Mouse (Mus musculus) brain, adult 10 weeks (tissue): ENCODE data around the gene Rdh19. TPM values are rescaled to one million over a fixed set of nuclear protein-coding genes. Genes with fewer than 3 reads are reported as not detected.

ENCODE experiments used
- polyA plus RNA-seq: library from polyadenylated mRNA; stranded (reverse); fragments of 350-450 nt; fragmentation: Illumina TruSeq; extraction: RNeasy Lipid Tissue Mini Kit (QIAGEN cat#74804); gene quantifications from one replicate; pipeline ENCODE4 v1.2.3, GENCODE M21; 2015; ENCODE audit warnings: low read depth, low replicate concordance

The Rdh19 gene
- not detected for polyA plus RNA-seq

DNA sequence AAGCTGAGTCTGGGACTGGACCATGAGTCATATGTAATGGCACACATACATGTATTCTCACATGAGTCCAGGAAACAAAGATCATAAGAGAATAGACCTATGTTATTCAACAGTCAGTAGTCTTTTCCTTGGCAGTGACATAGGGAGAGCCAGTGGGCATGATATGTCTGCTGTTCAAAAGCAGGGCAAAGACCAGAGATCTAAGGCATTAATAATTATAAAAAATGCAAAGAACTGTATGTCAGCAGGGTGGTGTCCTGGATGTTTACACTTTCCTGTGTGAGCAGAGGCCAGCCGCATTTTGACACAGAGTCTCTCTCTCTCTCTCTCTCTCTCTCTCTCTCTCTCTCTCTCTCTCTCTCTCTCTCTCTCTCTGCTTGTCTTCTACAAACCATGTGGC is at the start of gene Rdh19:
Gene Rdh19 (plus strand): TSS at position 301 of the 400 bp plus-strand sequence.

DNA sequence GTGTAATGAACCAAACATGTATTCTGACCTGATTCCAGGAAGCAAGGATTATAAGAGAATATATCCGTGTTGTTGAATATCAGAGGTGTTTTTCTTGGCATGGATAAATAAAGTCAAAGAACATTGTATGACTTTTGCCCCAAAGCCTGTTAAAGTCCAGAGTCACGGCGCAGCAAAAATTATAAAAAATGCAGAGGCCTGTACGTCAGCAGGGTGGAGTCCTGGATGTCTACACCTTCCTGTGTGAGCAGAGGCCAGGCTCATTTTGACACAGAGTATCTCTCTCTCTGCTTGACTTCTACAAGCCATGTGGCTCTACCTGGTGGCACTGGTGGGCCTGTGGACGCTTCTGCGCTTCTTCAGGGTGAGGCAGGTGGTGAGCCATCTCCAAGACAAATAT is 48.8 kb upstream of the Rdh19 start, which contains the start of gene Rdh16:
Gene Rdh16 (plus strand): TSS at position 262 of the 400 bp plus-strand sequence.

DNA sequence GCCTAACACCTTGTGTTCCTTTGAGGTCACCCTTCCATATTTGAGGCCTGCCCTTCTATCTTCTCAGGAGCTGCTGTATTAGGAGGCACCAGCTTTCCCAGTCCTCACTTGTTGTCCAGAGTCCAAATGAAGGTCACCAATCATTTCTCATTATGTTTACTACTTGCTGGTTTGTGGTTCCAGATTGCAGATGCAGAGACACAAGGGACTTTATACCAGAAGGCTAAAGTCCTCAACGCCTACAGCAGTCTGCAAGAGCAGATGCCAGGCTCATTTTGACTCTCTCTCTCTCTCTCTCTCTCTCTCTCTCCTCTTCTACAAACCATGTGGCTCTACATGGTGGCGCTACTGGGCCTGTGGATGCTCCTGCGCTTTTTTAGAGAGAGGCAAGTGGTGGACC is 16.5 kb downstream of the Rdh19 start, which contains the start of gene Rdh16f2:
Gene Rdh16f2 (plus strand): TSS at position 243 of the 400 bp plus-strand sequence.

DNA sequence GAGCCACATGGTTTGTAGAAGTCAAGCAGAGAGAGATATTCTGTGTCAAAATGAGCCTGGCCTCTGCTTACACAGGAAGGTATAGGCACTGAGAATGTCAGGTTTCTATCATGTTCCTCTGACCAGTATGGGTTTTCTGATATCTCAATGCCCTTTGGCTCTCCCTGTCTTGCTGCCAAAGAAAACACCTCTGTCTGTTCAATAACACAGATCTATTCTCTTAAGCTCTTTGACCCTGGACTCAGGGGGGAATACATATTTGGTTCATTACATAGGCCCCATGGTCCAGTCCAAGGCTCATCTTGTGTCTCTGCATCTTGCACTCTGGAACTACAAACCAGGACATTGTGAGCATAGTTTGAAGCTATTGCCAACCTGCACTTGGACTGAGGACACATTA is 38.9 kb downstream of the Rdh19 start, which contains the start of gene Rdh7:
Gene Rdh7 (minus strand): TSS at position 213 of the 400 bp plus-strand sequence.

DNA sequence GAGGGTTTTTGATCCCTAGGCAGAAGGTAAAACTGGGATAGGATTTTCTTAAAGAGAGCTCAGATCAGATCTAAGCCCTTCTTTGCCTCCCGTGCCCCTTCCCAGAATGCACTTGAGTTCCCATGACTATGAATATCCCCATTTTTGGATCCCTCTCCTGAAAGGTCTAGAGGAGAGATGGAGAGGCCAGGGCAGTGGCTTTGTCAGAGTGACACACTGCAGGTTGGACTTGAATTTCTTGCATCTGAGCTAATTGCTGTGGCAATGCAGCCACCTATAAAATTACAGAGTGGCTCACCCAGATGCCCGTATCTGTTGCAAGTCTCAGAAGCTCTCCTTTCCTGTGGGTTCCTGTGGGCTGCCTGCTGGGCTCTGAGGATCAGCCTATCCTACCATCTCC is 48.5 kb downstream of the Rdh19 start, which contains the start of gene Sdr9c7:
Gene Sdr9c7 (plus strand): TSS at position 301 of the 400 bp plus-strand sequence.

Other genes with a start within 250 kb of the Rdh19 start
- 158 TPM for gene Lrp1, start 228.8 kb upstream of the Rdh19 start, polyA plus RNA-seq
- 11.0 TPM for gene Stat6, start 206.9 kb upstream of the Rdh19 start, polyA plus RNA-seq
- gene Nemp1, start 183.0 kb upstream of the Rdh19 start, polyA plus RNA-seq, result 3.3 TPM
- 30.7 TPM for gene Nab2, start 181.4 kb upstream of the Rdh19 start, polyA plus RNA-seq
- 1.2 TPM for gene Myo1a, start 144.8 kb upstream of the Rdh19 start, polyA plus RNA-seq
- 23.1 TPM for gene Tac2, start 125.5 kb upstream of the Rdh19 start, polyA plus RNA-seq
- 4.3 TPM for gene Zbtb39, start 110.4 kb upstream of the Rdh19 start, polyA plus RNA-seq
- gene Gpr182, start 98.2 kb upstream of the Rdh19 start, polyA plus RNA-seq, result 0.59 TPM
- not detected for gene Rdh1, start 90.2 kb upstream of the Rdh19 start, polyA plus RNA-seq
- gene Rdh16f1, start 90.1 kb upstream of the Rdh19 start, polyA plus RNA-seq, result not detected
- gene Rdh9, start 73.5 kb upstream of the Rdh19 start, polyA plus RNA-seq, result 0.68 TPM
- 0.22 TPM for gene Rdh16, start 48.8 kb upstream of the Rdh19 start, polyA plus RNA-seq
- not detected for gene Rdh16f2, start 16.5 kb downstream of the Rdh19 start, polyA plus RNA-seq
- not detected for gene Rdh7, start 38.9 kb downstream of the Rdh19 start, polyA plus RNA-seq
- gene Sdr9c7, start 48.6 kb downstream of the Rdh19 start, polyA plus RNA-seq, result not detected
- gene Hsd17b6, start 157.7 kb downstream of the Rdh19 start, polyA plus RNA-seq, result not detected
- gene Prim1, start 165.2 kb downstream of the Rdh19 start, polyA plus RNA-seq, result 10.8 TPM
- gene Naca, start 185.6 kb downstream of the Rdh19 start, polyA plus RNA-seq, result 731 TPM
- gene Ptges3, start 209.0 kb downstream of the Rdh19 start, polyA plus RNA-seq, result 153 TPM
- gene Atp5b, start 233.3 kb downstream of the Rdh19 start, polyA plus RNA-seq, result 1,953 TPM
- 20.7 TPM for gene Baz2a, start 241.6 kb downstream of the Rdh19 start, polyA plus RNA-seq